Mouse (Mus musculus) liver, adult 2 months (tissue): ENCODE results near the gene Timmdc1. TPM values are rescaled to one million over a fixed set of nuclear protein-coding genes. Genes with fewer than 3 reads are reported as not detected.

ENCODE experiments used
- DNase-seq: peaks from one replicate; pipeline ENCODE4 v3.0.0-alpha.2; 2011; ENCODE audit warnings: low read depth, low spot score; ENCODE audit errors: extremely low read depth
- H3K27ac ChIP-seq: fragments of 200-500 bp; replicated peaks from 2 replicates; pipeline ENCODE4 v1.5.1; 2012; ENCODE audit warnings: low read depth, mild to moderate bottlenecking, control low read depth, inconsistent platforms, low read length; ENCODE audit not compliant: insufficient read depth
- H3K27me3 ChIP-seq: fragments of 200-500 bp; 2 replicates; pipeline ENCODE4 v1.6.1; 2012; ENCODE audit warnings: mild to moderate bottlenecking, moderate library complexity, low read length, inconsistent platforms; ENCODE audit not compliant: control insufficient read depth, insufficient read depth
- H3K36me3 ChIP-seq: fragments of 200-500 bp; 2 replicates; pipeline ENCODE4 v1.6.1; 2012; ENCODE audit warnings: low read length, inconsistent platforms; ENCODE audit not compliant: control insufficient read depth, insufficient read depth
- H3K4me1 ChIP-seq: fragments of 200-500 bp; 2 replicates; pipeline ENCODE4 v1.6.1; 2011; ENCODE audit warnings: low read length; ENCODE audit not compliant: control insufficient read depth, insufficient read depth
- H3K4me3 ChIP-seq: fragments of 200-500 bp; 2 replicates; pipeline ENCODE4 v1.5.1; 2011; ENCODE audit warnings: low read depth, mild to moderate bottlenecking, control low read depth, low read length, moderate library complexity; ENCODE audit not compliant: insufficient read depth
- H3K79me2 ChIP-seq: fragments of 200-500 bp; 2 replicates; pipeline ENCODE4 v1.6.1; 2012; ENCODE audit warnings: inconsistent platforms, mild to moderate bottlenecking, low read length, moderate library complexity; ENCODE audit not compliant: control insufficient read depth, insufficient read depth
- H3K9ac ChIP-seq: fragments of 200-500 bp; 2 replicates; pipeline ENCODE4 v1.6.1; 2012; ENCODE audit warnings: low read depth, mild to moderate bottlenecking, control low read depth, inconsistent platforms, low read length
- CTCF ChIP-seq: fragments of 200-500 bp; IDR thresholded peaks from 2 replicates; pipeline ENCODE4 v1.5.1; 2011; ENCODE audit warnings: low read depth, low read length, control low read depth
- POLR2A ChIP-seq: fragments of 200-500 bp; IDR thresholded peaks from 2 replicates; pipeline ENCODE4 v1.6.1; 2011; ENCODE audit warnings: low read length, control low read depth; ENCODE audit not compliant: insufficient read depth; ENCODE audit errors: extremely low read depth
- WGBS: fragments of 180-500 bp; shearing (Covaris S2); methylation state at CpG from one replicate; pipeline ENCODE4 v1.1.7; 2018; 5-methylcytosine and 5-hydroxymethylcytosine counted together
- polyA plus RNA-seq: library from polyadenylated mRNA; depleted of rRNA; stranded (reverse); fragments of >200 nt; gene quantifications from 2 replicates; pipeline ENCODE4 v1.2.3, GENCODE M21; 2012; rRNA removed
- total RNA-seq: library from RNA; depleted of rRNA; stranded (reverse); fragments of >200 nt; gene quantifications from 2 replicates; pipeline ENCODE4 v1.2.3, GENCODE M21; 2014; rRNA removed

Gene Timmdc1
- 29.7 and 35.7 TPM in 2 replicates for total RNA-seq
- polyA plus RNA-seq, result 30.4 and 34.1 TPM in 2 replicates

DNA sequence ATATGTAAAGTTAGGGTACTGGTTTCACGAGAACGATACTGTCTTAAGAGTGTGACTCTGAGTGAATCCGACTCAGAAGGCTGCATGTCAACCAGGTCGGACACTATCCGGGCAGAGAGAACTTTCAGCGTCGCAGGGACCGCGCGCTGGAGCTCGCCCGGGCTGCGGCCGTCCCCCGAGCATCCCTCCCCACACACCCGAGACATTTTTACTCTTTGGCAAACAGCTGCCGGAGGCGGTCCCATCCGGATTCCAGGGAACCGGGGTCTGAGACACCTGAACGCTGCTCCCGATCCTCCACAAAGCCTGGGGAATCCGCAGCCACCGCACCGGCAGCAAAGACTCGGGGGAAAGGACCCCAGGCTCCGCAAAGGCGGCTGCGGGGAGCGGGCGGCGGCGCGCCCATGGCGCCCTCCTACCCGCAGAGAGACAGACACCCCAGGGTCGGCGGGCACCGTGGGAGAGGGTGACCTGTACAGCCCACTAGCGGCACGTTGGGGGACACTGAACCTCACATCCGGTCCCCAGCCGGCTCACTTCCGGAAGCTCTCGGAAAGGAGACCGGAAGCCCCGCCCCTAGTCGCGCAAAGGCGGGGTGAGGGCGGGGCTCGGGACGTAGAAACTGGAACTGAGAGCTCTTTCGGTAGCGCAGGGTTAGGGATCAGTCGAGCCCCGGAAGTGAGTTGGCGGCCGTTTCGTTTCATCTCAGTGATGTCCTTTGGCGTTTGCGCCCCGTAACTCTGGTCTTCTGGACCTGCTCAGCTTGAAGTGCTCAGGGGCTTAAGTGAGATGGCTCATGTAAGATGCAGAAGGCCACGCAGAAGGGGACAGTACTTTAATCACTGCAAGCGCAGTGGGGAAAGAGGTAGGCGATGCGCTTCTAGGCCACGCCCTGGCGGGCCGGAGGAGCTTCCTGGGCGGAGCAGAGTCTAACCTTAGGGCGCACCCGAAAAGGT, at the start of gene Timmdc1:
Timmdc1 (minus strand) TSS at position 535 of the 956 bp plus-strand sequence.
- Histone ChIP-seq H3K36me3 (peaks cover 15% of the 10 kb centered on the region), H3K4me3 (peak within 1 kb of the TSS; percentile 68), H3K4me1 (peaks cover 7% of the 10 kb centered on the region), H3K79me2 (peaks cover 4% of the 10 kb centered on the region; the same call in 1 of the 2 replicates), H3K27ac (peak within 1 kb of the TSS; percentile 89), H3K27me3 (no peaks in the 10 kb centered on the region), H3K9ac (peak within 1 kb of the TSS; percentile 91)
- under 1% methylated on average over 73 of the region's 73 CpGs for WGBS
- 0 out of 2 replicates have a peak, but pooled peaks have one; percentile 14 for TF ChIP-seq CTCF
- TF ChIP-seq POLR2A, result peak; percentile 77
- DNase-seq, result peak; percentile 84

DNA sequence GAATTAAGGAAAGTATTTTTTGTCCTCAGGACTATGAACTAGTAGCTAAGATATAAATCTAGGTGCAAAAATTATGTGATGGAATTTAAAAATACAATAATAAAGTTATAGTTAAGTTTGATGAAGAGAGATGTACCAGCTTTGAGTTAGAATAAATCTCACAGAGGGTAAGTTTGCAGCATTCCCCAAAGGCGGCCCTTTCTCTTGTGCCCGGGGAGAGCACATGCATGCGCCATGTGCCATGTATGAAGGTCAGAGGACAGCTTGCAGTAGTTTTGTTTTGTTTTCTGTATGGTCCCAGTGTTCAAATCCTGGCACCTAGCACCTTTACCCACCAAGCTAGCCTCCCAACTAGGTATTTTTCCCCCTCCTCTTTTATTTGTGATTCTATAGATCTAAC, 49.0 kb upstream of the Timmdc1 start:
- H3K27me3 ChIP-seq, result no peaks in the 10 kb centered on the region
- no peak overlapping the region for H3K4me3 ChIP-seq
- WGBS, result 88% methylated on average over 3 of the region's 3 CpGs
- DNase-seq, result no peak
- no peak overlapping the region for H3K27ac ChIP-seq
- H3K9ac ChIP-seq, result no peak overlapping the region
- H3K79me2 ChIP-seq, result peaks cover 13% of the 10 kb centered on the region; the same call in 1 of the 2 replicates
- no peaks in the 10 kb centered on the region for H3K4me1 ChIP-seq
- peaks cover 59% of the 10 kb centered on the region for H3K36me3 ChIP-seq
- TF ChIP-seq POLR2A, result no peak
- TF ChIP-seq CTCF, result no peak

DNA sequence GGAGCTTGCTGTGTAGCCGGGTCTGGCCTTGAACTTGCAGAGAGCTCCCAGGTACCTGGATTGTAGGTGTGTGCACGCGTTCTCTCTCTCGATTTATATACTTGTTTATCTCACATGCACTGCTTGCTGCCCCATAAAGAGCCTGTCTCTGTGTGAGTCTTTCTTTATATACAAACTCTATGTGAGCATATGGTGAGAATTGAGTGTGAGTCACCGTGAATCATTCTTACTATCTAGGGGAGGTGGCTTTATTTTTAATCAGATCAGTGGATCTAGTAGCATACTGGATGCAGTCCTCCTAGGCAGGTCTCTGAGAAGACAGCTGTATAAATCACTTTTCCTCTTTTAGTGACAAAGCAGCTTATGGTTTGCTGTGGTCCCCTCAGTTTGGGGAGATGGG, 45.7 kb upstream of the Timmdc1 start:
- H3K79me2 ChIP-seq, result peaks cover 24% of the 10 kb centered on the region; the same call in 1 of the 2 replicates
- no peak overlapping the region for H3K4me3 ChIP-seq
- H3K4me1 ChIP-seq, result no peaks in the 10 kb centered on the region
- no peaks in the 10 kb centered on the region for H3K27me3 ChIP-seq
- DNase-seq, result no peak
- no peak overlapping the region for H3K9ac ChIP-seq
- peaks cover 51% of the 10 kb centered on the region for H3K36me3 ChIP-seq
- TF ChIP-seq POLR2A (no peak), CTCF (no peak)
- H3K27ac ChIP-seq, result no peak overlapping the region
- 96% methylated on average over 5 of the region's 5 CpGs for WGBS

DNA sequence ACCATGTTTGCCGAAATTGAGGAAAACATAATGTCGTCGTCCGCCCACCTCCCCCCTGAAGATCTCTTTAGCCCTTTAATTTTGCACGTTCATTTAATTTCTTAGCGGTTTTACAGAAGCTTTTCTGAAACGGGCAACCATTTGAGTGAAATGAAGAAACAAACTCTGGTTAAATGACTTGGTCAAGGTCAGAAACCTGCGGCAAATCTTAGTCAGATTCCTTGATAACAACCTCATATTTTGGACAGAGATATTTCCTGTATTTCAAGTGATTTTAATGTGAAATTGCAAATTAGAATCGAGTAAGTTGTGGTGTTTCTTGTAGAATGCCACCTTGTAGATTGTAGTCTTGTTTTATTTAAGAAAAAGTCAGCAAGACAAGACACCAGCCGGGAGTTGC, 41.1 kb upstream of the Timmdc1 start:
- H3K36me3 ChIP-seq, result peaks cover 21% of the 10 kb centered on the region
- peaks cover 18% of the 10 kb centered on the region; the same call in 1 of the 2 replicates for H3K79me2 ChIP-seq
- no peaks in the 10 kb centered on the region for H3K4me1 ChIP-seq
- H3K27ac ChIP-seq, result no peak overlapping the region
- H3K27me3 ChIP-seq, result 0 out of 2 replicates have a peak, but pooled peaks cover 2% of the 10 kb centered on the region
- no peak for TF ChIP-seq CTCF
- TF ChIP-seq POLR2A, result no peak
- peak overlapping the region; percentile 98 for H3K4me3 ChIP-seq
- WGBS, result 8% methylated on average over 10 of the region's 10 CpGs
- peak overlapping the region; percentile 32; the same call in 1 of the 2 replicates for H3K9ac ChIP-seq
- peak; percentile 10 for DNase-seq

DNA sequence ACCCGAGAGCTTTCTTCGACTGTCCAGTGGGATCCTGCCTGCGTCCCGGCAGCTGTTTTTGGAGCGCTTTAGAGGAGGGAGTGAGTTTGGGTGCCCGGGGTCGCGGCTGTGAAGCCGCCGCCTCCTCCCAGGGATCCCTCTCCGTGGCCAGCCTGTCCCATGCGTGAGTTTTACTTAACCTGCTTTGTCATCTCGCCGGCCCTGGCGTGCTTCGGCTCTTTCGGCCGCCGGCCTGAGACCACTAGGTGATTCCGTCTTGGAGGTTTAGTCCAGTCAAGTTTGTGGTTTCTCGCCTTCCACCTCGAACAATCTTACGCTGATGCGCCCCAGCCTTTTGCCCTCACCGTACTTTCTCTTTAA, 40.5 kb upstream of the Timmdc1 start:
- Histone ChIP-seq H3K27ac (peak overlapping the region; percentile 76), H3K79me2 (peaks cover 15% of the 10 kb centered on the region; the same call in 1 of the 2 replicates), H3K27me3 (0 out of 2 replicates have a peak, but pooled peaks cover 2% of the 10 kb centered on the region), H3K9ac (peak overlapping the region; percentile 88), H3K36me3 (peaks cover 16% of the 10 kb centered on the region), H3K4me1 (no peaks in the 10 kb centered on the region), H3K4me3 (peak overlapping the region; percentile 98)
- WGBS, result under 1% methylated on average over 25 of the region's 25 CpGs
- no peak for TF ChIP-seq POLR2A
- TF ChIP-seq CTCF, result no peak
- DNase-seq, result peak; percentile 19
